Comparison of ENCODE assay signal across 7 mouse cellular contexts in the genomic region with DNA sequence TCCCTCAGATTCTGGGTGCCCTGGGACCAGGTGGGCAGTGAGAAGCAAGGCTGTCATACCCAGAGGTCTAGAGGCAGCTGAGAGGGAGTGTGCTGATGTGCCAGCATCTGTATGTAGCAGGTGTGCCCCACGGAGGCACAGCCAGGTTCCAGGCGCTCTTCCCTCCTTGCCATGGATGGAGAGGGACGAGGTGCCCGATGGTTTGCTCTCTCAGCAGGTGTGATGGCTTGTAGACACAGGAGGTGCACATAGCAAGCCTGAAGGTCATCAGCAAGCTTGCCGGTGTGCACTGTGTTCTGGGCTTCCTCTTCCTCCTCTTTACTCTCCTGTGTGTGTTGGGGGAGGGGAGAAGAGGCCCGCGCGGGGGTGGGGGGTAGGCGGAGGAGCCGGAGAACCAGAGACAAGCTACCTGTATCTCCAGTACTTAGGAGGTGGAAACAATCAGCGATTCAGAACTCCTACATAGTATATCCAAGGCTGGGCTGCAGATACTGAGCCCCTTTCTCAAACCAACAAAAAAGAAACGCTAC. TPM values are rescaled to one million over a fixed set of nuclear protein-coding genes. Genes with fewer than 3 reads are reported as not detected.
A peak's percentile ranks its signal among the peaks of the same experiment; 100 is the strongest.
DNase-seq lines count a peak whose midpoint lies in the region; ATAC-seq lines count a peak whose summit lies in the region.

No protein-coding gene starts in this region.

- DNase-seq in liver, embryonic 11.5 days (ENCODE audit: low spot score): no peak
- no peak for DNase-seq in liver
- DNase-seq in thymus, postnatal 25 days: peak; percentile 57
- no peak for DNase-seq in cerebellum, adult 11 months
- no peak for DNase-seq in adrenal gland, adult (ENCODE audit: inconsistent age in 2 of 2, low spot score in 1 of 2)

- H3K4me1 ChIP-seq in liver, embryonic 11.5 days (replicated peaks; ENCODE audit: control insufficient read depth, insufficient read depth, low read length): peaks cover 24% of the 10 kb centered on the region
- peaks cover 27% of the 10 kb centered on the region for H3K4me1 ChIP-seq in brown adipose tissue, adult 24 weeks (ENCODE audit: control insufficient read depth, insufficient read depth, insufficient read length, low read length)
- H3K4me1 ChIP-seq in limb, embryonic 15.5 days: peaks cover 40% of the 10 kb centered on the region

- peak overlapping the region; percentile 61 for H3K4me2 ChIP-seq in liver, embryonic 11.5 days
- 0 out of 2 replicates have a peak overlapping the region, but pooled peaks have one; percentile 67 for H3K4me2 ChIP-seq in limb, embryonic 15.5 days

- no peak overlapping the region for H3K4me3 ChIP-seq in liver, embryonic 11.5 days (ENCODE audit: low read depth, low read length)
- H3K4me3 ChIP-seq in brown adipose tissue, adult 24 weeks (ENCODE audit: insufficient read depth, low read depth, low read length): peak overlapping the region; percentile 7
- H3K4me3 ChIP-seq in limb, embryonic 15.5 days: no peak overlapping the region

- H3K27ac ChIP-seq in liver, embryonic 11.5 days (ENCODE audit: low read depth, low read length): no peak overlapping the region
- H3K27ac ChIP-seq in brown adipose tissue, adult 24 weeks (replicated peaks; ENCODE audit: low read depth, low read length): peak overlapping the region; percentile 85
- no peak overlapping the region for H3K27ac ChIP-seq in limb, embryonic 15.5 days

- ATAC-seq in liver, embryonic 11.5 days (replicated peaks; ENCODE audit: low FRiP score): no peak
- ATAC-seq in limb, embryonic 15.5 days (ENCODE audit: insufficient number of reproducible peaks, low FRiP score, low TSS enrichment, low read depth): no peak

- 0 out of 2 replicates have a peak, but pooled peaks cover 2% of the 10 kb centered on the region for H3K27me3 ChIP-seq in liver, embryonic 11.5 days (replicated peaks; ENCODE audit: control insufficient read depth, insufficient read depth, low read length)
- H3K27me3 ChIP-seq in limb, embryonic 15.5 days: no peaks in the 10 kb centered on the region

- 23% methylated on average over 12 of the region's 12 CpGs for WGBS in liver, embryonic 11.5 days
- 34% methylated on average over 12 of the region's 12 CpGs for WGBS in limb, embryonic 15.5 days

- H3K9ac ChIP-seq in liver, embryonic 11.5 days (ENCODE audit: low read depth, low read length): no peak overlapping the region
- H3K9ac ChIP-seq in limb, embryonic 15.5 days: no peak overlapping the region

- H3K9me3 ChIP-seq in liver, embryonic 11.5 days (ENCODE audit: control insufficient read depth, low read length): no peaks in the 10 kb centered on the region
- no peaks in the 10 kb centered on the region for H3K9me3 ChIP-seq in limb, embryonic 15.5 days

- H3K36me3 ChIP-seq in liver, embryonic 11.5 days (ENCODE audit: control insufficient read depth, insufficient read depth, low read length): no peaks in the 10 kb centered on the region
- H3K36me3 ChIP-seq in limb, embryonic 15.5 days: no peaks in the 10 kb centered on the region

RNA-seq across cellular contexts. Expression of a gene that starts 24.4 kb away (rescaled TPM):
- 377 and 390 TPM in 2 replicates for polyA plus RNA-seq in liver, embryonic 11.5 days (2014; fragmentation: Nextera tagmentation; extraction: Ambion mirVana)
- 696 and 736 TPM in 2 replicates for polyA plus RNA-seq in brown adipose tissue, adult 24 weeks (2012; ENCODE audit: insufficient read depth, insufficient read length, missing spikeins)
- polyA plus RNA-seq in limb, embryonic 15.5 days (2015; fragmentation: Nextera tagmentation; extraction: Ambion mirVana): 231 and 263 TPM in 2 replicates

RNA-seq across cellular contexts. Expression of a gene that starts 52.1 kb away (rescaled TPM):
- 3.3 and 3.6 TPM in 2 replicates for polyA plus RNA-seq in liver, embryonic 11.5 days (2014; fragmentation: Nextera tagmentation; extraction: Ambion mirVana)
- polyA plus RNA-seq in brown adipose tissue, adult 24 weeks (2012; ENCODE audit: insufficient read depth, insufficient read length, missing spikeins): 0.67 and 0.79 TPM in 2 replicates
- 3.7 and 4.2 TPM in 2 replicates for polyA plus RNA-seq in limb, embryonic 15.5 days (2015; fragmentation: Nextera tagmentation; extraction: Ambion mirVana)
